Mouse (Mus musculus) embryonic facial prominence, embryonic 11.5 days (tissue): Measurements from ENCODE around the gene Tnfrsf11a. TPM values are rescaled to one million over a fixed set of nuclear protein-coding genes. Genes with fewer than 3 reads are reported as not detected.

Experiments
- ATAC-seq: fragments of 200-750 bp; cut with Nextera tagmentation; replicated peaks from 2 replicates; pipeline ENCODE4 v1.8.0; 2017; ENCODE audit warnings: low read depth; ENCODE audit not compliant: insufficient number of reproducible peaks, low FRiP score, low TSS enrichment
- DNase-seq: peaks from one replicate; pipeline ENCODE4 v3.0.0-alpha.2; 2015; ENCODE audit warnings: low spot score
- H3K27ac ChIP-seq: fragments of 300-500 bp; sonication (generic); replicated peaks from 2 replicates; pipeline ENCODE4 v1.5.1; 2014; ENCODE audit warnings: mild to moderate bottlenecking, low read depth, low read length, control low read depth
- H3K27me3 ChIP-seq: fragments of 300-500 bp; sonication (generic); 2 replicates; pipeline ENCODE4 v1.6.1; 2014; ENCODE audit warnings: mild to moderate bottlenecking, low read length, moderate library complexity, mixed read lengths; ENCODE audit not compliant: control insufficient read depth, insufficient read depth
- H3K36me3 ChIP-seq: fragments of 300-500 bp; sonication (generic); replicated peaks from 2 replicates; pipeline ENCODE4 v1.6.1; 2014; ENCODE audit warnings: low read depth, mild to moderate bottlenecking, low read length, moderate library complexity, mixed read lengths; ENCODE audit not compliant: control insufficient read depth, insufficient read depth
- H3K4me1 ChIP-seq: fragments of 300-500 bp; sonication (generic); 2 replicates; pipeline ENCODE4 v1.6.1; 2014; ENCODE audit warnings: low read length, mixed read lengths; ENCODE audit not compliant: control insufficient read depth, insufficient read depth
- H3K4me2 ChIP-seq: fragments of 300-500 bp; sonication (generic); 2 replicates; pipeline ENCODE4 v1.6.1; 2014; ENCODE audit warnings: low read depth, mild to moderate bottlenecking, control low read depth, low read length, moderate library complexity
- H3K4me3 ChIP-seq: fragments of 300-500 bp; sonication (generic); 2 replicates; pipeline ENCODE4 v1.5.1; 2014; ENCODE audit warnings: low read depth, low read length, control low read depth
- H3K9ac ChIP-seq: fragments of 300-500 bp; sonication (generic); replicated peaks from 2 replicates; pipeline ENCODE4 v1.6.1; 2014; ENCODE audit warnings: mild to moderate bottlenecking, control low read depth, low read length
- H3K9me3 ChIP-seq: fragments of 300-500 bp; sonication (generic); replicated peaks from 2 replicates; pipeline ENCODE4 v1.6.1; 2016; ENCODE audit warnings: mild to moderate bottlenecking, low read length, inconsistent platforms, mixed read lengths; ENCODE audit not compliant: control insufficient read depth
- WGBS: fragments of 180-500 bp; shearing (Covaris S2); extraction: QIAGEN DNeasy Blood & Tissue Kit; methylation state at CpG from one replicate; pipeline ENCODE4 v1.1.7; 2014; 5-methylcytosine and 5-hydroxymethylcytosine counted together
- polyA plus RNA-seq: library from polyadenylated mRNA; unstranded; fragments of >200 nt; fragmentation: Nextera tagmentation; extraction: Ambion mirVana; gene quantifications from 2 replicates; pipeline ENCODE4 v1.2.1, GENCODE M21; 2014

Gene Tnfrsf11a
- polyA plus RNA-seq, 1 experiment from 2014 or later, result 0.46 TPM

DNA sequence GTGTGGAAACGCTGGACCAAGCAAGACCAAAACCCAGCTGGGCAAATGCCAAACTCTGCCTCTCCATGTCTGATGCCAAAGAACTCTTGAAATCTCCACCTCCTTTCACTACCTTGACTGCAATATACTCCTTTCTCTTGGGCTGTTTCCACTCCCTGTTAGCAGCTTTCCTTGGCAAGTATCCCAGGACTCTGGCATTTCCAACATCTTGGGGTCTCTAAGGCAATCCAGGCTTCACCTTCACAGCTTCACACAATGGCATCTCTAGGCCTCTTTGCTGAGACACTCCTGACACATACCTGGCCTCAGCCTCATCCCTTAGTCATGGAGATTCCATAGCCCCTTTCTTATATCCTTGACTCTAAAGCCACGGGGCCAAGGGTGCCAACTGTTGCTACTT is 9.8 kb upstream of the Tnfrsf11a start:
- Histone ChIP-seq H3K4me3 (no peak overlapping the region), H3K36me3 (no peaks in the 10 kb centered on the region), H3K27ac (no peak overlapping the region), H3K9ac (no peak overlapping the region), H3K27me3 (no peaks in the 10 kb centered on the region), H3K4me2 (no peak overlapping the region), H3K4me1 (no peaks in the 10 kb centered on the region), H3K9me3 (no peaks in the 10 kb centered on the region)
- WGBS, result 87% methylated on average over 2 of the region's 2 CpGs
- ATAC-seq, result no peak
- no peak for DNase-seq

DNA sequence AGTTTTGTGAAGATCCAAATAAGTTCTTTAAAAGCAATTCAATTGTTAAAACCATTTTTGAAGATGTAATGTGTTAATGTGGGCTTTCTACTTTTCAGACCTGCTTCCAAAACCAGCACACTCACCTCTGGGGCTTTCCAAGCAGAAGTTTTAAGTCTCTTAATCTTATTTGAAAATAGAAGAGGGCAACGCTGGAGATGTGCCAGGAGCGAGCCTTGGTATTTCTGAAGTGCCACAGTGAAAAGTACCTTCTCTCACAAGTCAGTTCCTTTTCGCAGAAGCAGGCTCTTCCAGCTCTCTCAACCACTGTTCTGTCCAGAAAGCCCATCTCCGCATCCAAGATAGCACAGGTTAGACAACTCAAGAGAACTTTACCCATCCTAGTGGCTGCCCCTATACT is 4.1 kb upstream of the Tnfrsf11a start:
- no peak overlapping the region for H3K4me2 ChIP-seq
- 93% methylated on average over 4 of the region's 4 CpGs for WGBS

DNA sequence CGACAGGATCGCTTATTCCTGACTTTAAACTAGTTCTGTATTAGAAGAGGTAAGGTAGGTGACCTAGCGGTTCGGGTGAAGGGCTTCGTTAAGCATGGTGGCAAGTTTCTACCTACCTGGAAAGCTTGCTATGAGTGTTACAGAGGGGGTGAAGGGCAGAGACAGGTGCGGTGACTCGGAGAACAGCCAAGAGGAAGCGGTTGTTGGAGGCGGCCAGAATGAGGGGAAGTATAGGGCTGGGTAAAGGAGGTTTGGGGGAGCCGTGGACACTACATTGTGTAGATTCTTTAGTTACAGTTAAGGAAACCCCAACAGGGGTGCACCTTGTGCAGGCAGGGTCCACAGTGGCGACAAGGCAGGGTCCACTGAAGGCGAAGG is 450 bp upstream of the Tnfrsf11a start:
- H3K9me3 ChIP-seq, result no peaks in the 10 kb centered on the region
- H3K27me3 ChIP-seq, result peaks cover 17% of the 10 kb centered on the region
- no peaks in the 10 kb centered on the region for H3K36me3 ChIP-seq
- no peak overlapping the region for H3K27ac ChIP-seq
- ATAC-seq, result no peak
- H3K4me2 ChIP-seq, result peak overlapping the region; percentile 97
- no peak for DNase-seq
- WGBS, result 37% methylated on average over 12 of the region's 12 CpGs
- no peak overlapping the region for H3K9ac ChIP-seq
- H3K4me3 ChIP-seq, result peak overlapping the region; percentile 59
- no peaks in the 10 kb centered on the region for H3K4me1 ChIP-seq

More for the DNA sequence above, 4.1 kb upstream of the Tnfrsf11a start:
- ATAC-seq, result no peak
- H3K4me1 ChIP-seq, result no peaks in the 10 kb centered on the region
- no peaks in the 10 kb centered on the region for H3K36me3 ChIP-seq
- DNase-seq, result no peak
- H3K9me3 ChIP-seq, result no peaks in the 10 kb centered on the region
- H3K27me3 ChIP-seq, result peaks cover 11% of the 10 kb centered on the region
- no peak overlapping the region for H3K27ac ChIP-seq
- H3K4me3 ChIP-seq, result no peak overlapping the region
- no peak overlapping the region for H3K9ac ChIP-seq

DNA sequence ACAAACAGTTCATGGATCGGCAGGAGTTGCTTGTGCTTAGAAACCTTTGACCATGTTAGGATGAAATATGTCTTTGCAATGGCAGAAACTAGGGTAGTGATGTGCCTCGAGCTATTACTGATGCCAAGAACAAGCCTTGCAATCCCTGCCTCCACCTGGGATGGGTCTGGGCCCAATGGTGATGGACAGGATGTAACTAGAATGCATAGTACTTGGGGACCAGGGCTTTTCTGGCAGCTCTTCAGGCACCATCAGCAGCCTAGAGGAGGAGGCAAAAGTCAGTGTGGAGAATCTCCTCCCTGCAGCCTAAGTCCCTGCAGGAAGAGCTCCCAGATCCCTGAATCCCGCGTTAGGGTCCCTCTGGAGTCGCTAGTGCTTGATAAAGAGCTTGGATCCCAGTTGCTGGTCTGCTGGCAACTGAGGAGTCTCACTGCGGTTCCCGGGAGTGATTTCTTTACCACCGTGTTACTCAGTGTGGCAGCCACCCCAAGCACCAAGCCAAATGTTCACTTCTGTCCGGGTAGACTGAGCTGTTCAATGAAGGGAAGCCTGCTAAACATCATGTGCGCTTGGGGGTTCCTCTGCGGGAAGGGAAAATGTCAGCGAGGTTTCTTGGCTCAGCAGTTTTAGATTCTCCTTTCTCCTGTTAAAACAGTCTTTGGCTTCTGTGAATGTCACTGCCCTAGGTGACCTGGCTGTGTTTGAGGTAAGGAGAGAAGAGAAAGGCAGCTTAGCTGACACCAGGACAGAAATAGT is 1.1 kb downstream of the Tnfrsf11a start:
- H3K4me3 ChIP-seq, result no peak overlapping the region
- ATAC-seq (no peak), DNase-seq (no peak)
- H3K27ac ChIP-seq, result no peak overlapping the region
- H3K27me3 ChIP-seq, result peaks cover 17% of the 10 kb centered on the region
- no peak overlapping the region for H3K9ac ChIP-seq
- no peaks in the 10 kb centered on the region for H3K9me3 ChIP-seq
- no peaks in the 10 kb centered on the region for H3K36me3 ChIP-seq
- no peak overlapping the region for H3K4me2 ChIP-seq
- 41% methylated on average over 12 of the region's 12 CpGs for WGBS
- H3K4me1 ChIP-seq, result no peaks in the 10 kb centered on the region

DNA sequence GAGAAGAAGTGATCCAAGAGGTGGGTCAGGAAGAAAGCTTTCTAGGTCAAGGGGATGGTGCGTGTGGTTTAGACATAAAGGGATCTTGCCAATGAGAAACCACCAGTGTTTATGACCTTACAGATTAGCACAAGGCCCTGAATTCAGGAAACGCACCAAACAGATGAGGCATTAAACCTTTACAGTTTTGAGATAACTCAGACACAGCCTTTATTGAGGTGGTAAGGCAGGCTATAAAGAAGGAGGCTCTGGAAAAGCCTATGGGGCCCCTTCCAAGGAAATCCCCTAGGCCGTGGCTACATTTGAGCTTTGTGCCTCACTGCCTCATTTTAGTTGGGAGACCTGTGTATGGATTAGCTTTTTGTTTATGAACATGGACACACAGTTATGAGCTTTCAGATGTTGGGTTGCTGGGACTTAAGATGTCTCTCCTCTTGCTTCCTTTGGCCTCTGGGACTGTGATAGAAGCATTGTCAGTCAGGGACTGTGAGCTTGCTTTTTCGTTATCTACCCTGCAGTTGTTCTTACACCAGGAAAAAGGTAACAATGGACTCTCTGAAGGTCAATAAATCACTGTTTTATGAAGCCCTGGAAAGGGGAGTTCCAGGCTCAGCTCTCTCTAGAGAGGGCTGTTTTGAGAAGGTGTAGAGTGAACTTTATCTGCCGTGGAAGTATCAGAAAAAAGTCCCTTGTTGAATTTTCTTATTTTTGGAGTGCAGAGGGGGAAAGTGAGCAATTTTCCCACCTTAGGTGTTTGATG is 3.9 kb downstream of the Tnfrsf11a start:
- WGBS, result 77% methylated on average over 5 of the region's 5 CpGs
- ATAC-seq (no peak), DNase-seq (no peak)
- Histone ChIP-seq H3K36me3 (no peaks in the 10 kb centered on the region), H3K27ac (no peak overlapping the region), H3K9ac (no peak overlapping the region), H3K4me2 (no peak overlapping the region), H3K27me3 (peaks cover 17% of the 10 kb centered on the region), H3K4me1 (no peaks in the 10 kb centered on the region), H3K9me3 (no peaks in the 10 kb centered on the region), H3K4me3 (no peak overlapping the region)

DNA sequence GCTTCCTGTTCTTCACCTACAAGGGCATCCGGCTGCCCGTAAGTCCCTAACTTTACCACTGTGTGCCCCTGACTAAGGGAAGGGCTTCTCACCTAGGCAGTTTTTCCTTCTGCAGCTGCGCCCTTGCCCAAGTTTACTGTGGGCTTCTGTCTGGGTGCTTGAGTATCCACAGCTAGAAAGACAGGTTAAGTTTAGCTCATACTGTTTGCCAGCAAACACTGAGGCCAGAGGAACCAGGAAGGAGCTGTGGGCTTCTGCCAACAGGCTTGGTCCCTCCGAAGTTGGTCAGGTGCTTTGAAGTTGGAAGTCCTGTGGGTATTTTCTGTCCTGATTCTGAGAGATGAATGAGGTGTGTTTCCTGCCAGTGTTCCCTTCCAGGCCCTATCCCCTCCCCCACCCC is 4.6 kb downstream of the Tnfrsf11a start:
- Histone ChIP-seq H3K27me3 (peaks cover 15% of the 10 kb centered on the region), H3K4me3 (no peak overlapping the region), H3K4me2 (no peak overlapping the region), H3K4me1 (no peaks in the 10 kb centered on the region), H3K27ac (no peak overlapping the region), H3K36me3 (no peaks in the 10 kb centered on the region), H3K9me3 (no peaks in the 10 kb centered on the region), H3K9ac (no peak overlapping the region)
- WGBS, result 94% methylated on average over 4 of the region's 4 CpGs
- DNase-seq (no peak), ATAC-seq (no peak)

DNA sequence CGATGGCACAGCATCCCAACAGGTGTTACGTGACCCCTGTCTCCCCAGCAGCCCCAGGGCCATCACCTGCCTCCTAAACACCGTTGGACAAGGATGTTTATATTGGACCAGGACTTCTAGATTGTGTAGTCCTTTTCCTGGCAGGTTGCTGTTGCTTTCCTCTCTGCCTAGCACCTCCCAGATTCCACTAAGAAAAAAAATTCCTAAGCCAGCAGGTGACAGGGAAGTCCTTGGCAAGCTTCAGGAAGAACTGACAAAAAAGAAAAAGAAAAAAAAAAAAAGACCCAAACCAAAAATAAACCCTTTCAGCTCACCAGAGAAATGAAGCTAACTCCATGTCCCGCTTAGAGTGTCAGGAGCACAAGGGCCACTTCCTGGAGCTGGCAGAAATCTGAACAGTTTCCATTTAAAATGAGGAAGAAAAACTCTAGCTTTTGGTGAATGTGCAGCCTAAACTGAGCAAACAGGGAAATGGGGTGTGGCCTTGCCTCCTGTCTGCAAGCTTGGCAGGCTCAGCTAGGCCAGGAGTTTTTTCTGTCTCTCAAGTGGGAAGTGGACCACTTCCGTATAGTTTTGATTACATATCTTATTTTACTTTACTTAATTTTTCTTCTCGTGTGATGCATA is 6.3 kb downstream of the Tnfrsf11a start:
- WGBS, result 76% methylated on average over 6 of the region's 6 CpGs
- Histone ChIP-seq H3K4me1 (no peaks in the 10 kb centered on the region), H3K9ac (no peak overlapping the region), H3K9me3 (no peaks in the 10 kb centered on the region), H3K4me3 (no peak overlapping the region), H3K27me3 (peaks cover 4% of the 10 kb centered on the region), H3K4me2 (no peak overlapping the region), H3K27ac (no peak overlapping the region), H3K36me3 (no peaks in the 10 kb centered on the region)
- ATAC-seq, result no peak
- DNase-seq, result no peak

DNA sequence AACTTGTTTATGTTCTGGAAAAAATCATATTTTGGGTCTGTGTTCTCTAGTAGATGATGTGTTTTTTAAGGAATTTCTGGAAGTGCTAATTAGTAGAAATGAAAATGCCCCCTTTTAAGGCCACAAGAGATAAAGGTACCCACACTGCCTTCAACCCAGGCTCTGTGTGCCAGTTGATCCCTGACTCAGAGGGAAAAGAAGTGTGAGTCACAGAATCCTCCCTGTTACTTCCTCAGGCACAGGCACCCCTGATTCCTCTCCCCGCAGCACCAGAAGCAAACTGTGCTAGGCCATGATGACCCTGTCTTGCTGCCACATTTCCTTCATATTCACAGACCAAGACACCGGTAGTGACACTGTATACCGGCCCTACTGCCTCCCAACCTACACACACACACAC is 9.6 kb downstream of the Tnfrsf11a start:
- 89% methylated on average over 3 of the region's 3 CpGs for WGBS
- H3K9me3 ChIP-seq, result no peaks in the 10 kb centered on the region

More for the DNA sequence above, 9.6 kb downstream of the Tnfrsf11a start:
- no peak overlapping the region for H3K4me2 ChIP-seq
- H3K9ac ChIP-seq, result no peak overlapping the region
- H3K4me3 ChIP-seq, result no peak overlapping the region
- DNase-seq, result no peak
- H3K36me3 ChIP-seq, result no peaks in the 10 kb centered on the region
- no peak overlapping the region for H3K27ac ChIP-seq
- no peak for ATAC-seq
- no peaks in the 10 kb centered on the region for H3K27me3 ChIP-seq
- H3K4me1 ChIP-seq, result no peaks in the 10 kb centered on the region
